Mouse (Mus musculus) stomach, embryonic 14.5 days (tissue): ENCODE measurements around the gene Wdr34. TPM values are rescaled to one million over a fixed set of nuclear protein-coding genes. Genes with fewer than 3 reads are reported as not detected.
A peak's percentile ranks its signal among the peaks of the same experiment; 100 is the strongest.

Experiments
- ATAC-seq: fragments of 200-750 bp; cut with Nextera tagmentation; 2 replicates; pipeline ENCODE4 v1.8.0; 2017; ENCODE audit warnings: low read depth, moderate TSS enrichment; ENCODE audit not compliant: insufficient number of reproducible peaks, insufficient read depth, low FRiP score
- H3K27ac ChIP-seq: fragments of 300-500 bp; sonication (generic); 2 replicates; pipeline ENCODE4 v1.5.1; 2014; ENCODE audit warnings: mild to moderate bottlenecking, low read length, moderate library complexity, mixed read lengths
- H3K27me3 ChIP-seq: fragments of 300-500 bp; sonication (generic); 2 replicates; pipeline ENCODE4 v1.6.1; 2014; ENCODE audit warnings: low read length, control low read depth, mixed read lengths; ENCODE audit not compliant: control insufficient read depth, insufficient read depth
- H3K36me3 ChIP-seq: fragments of 300-500 bp; sonication (generic); 2 replicates; pipeline ENCODE4 v1.6.1; 2014; ENCODE audit warnings: mild to moderate bottlenecking, control low read depth, low read length, moderate library complexity, mixed read lengths; ENCODE audit not compliant: control insufficient read depth, insufficient read depth
- H3K4me1 ChIP-seq: fragments of 300-500 bp; sonication (generic); 2 replicates; pipeline ENCODE4 v1.6.1; 2014; ENCODE audit warnings: low read length, control low read depth, mixed read lengths; ENCODE audit not compliant: control insufficient read depth, insufficient read depth
- H3K4me2 ChIP-seq: fragments of 300-500 bp; sonication (generic); replicated peaks from 2 replicates; pipeline ENCODE4 v1.6.1; 2014; ENCODE audit warnings: low read depth, low read length, control low read depth
- H3K4me3 ChIP-seq: fragments of 300-500 bp; sonication (generic); 2 replicates; pipeline ENCODE4 v1.5.1; 2014; ENCODE audit warnings: low read depth, low read length, control low read depth
- H3K9ac ChIP-seq: fragments of 300-500 bp; sonication (generic); replicated peaks from 2 replicates; pipeline ENCODE4 v1.6.1; 2014; ENCODE audit warnings: low read depth, mild to moderate bottlenecking, control low read depth, low read length, moderate library complexity, mixed read lengths
- H3K9me3 ChIP-seq: fragments of 300-500 bp; sonication (generic); 2 replicates; pipeline ENCODE4 v1.6.1; 2016; ENCODE audit warnings: low read depth, low read length, control low read depth; ENCODE audit not compliant: control insufficient read depth
- WGBS: fragments of 180-500 bp; shearing (Covaris S2); extraction: QIAGEN DNeasy Blood & Tissue Kit; methylation state at CpG from one replicate; pipeline ENCODE4 v1.1.7; 2014; 5-methylcytosine and 5-hydroxymethylcytosine counted together
- polyA plus RNA-seq: library from polyadenylated mRNA; unstranded; fragments of >200 nt; fragmentation: Nextera tagmentation; extraction: Ambion mirVana; gene quantifications from 2 replicates; pipeline ENCODE4 v1.2.1, GENCODE M21; 2014

Wdr34 gene
- polyA plus RNA-seq, 1 experiment from 2014 or later = 32.7 TPM

GRCm38 (mm10) chr2:30051992-30052761 lies 3.5 kb upstream of the Wdr34 start:
- no peak for ATAC-seq
- Histone ChIP-seq H3K36me3 (no peaks in the 10 kb centered on the region), H3K27me3 (no peaks in the 10 kb centered on the region), H3K27ac (no peak overlapping the region), H3K4me3 (no peak overlapping the region), H3K9me3 (no peaks in the 10 kb centered on the region), H3K9ac (no peak overlapping the region), H3K4me2 (no peak overlapping the region), H3K4me1 (0 out of 2 replicates have a peak, but pooled peaks cover 1% of the 10 kb centered on the region)
- 42% methylated on average over 6 of the region's 6 CpGs for WGBS

GRCm38 (mm10) chr2:30049831-30050230 lies 1.1 kb upstream of the Wdr34 start:
- Histone ChIP-seq H3K9me3 (no peaks in the 10 kb centered on the region), H3K36me3 (no peaks in the 10 kb centered on the region), H3K4me3 (no peak overlapping the region), H3K27ac (no peak overlapping the region), H3K4me1 (no peaks in the 10 kb centered on the region), H3K27me3 (no peaks in the 10 kb centered on the region), H3K9ac (no peak overlapping the region), H3K4me2 (no peak overlapping the region)
- no peak for ATAC-seq
- 90% methylated on average over 3 of the region's 3 CpGs for WGBS

- no peak overlapping the region; the same call in 1 of the 2 replicates for H3K27ac ChIP-seq
- 61% methylated on average over 11 of the region's 11 CpGs for whole genome bisulfite sequencing
- H3K4me3 ChIP-seq = peak overlapping the region; percentile 59
- peak overlapping the region; percentile 68 for H3K4me2 ChIP-seq
- no peak for ATAC-seq
- no peaks in the 10 kb centered on the region for H3K36me3 ChIP-seq
- H3K27me3 ChIP-seq = no peaks in the 10 kb centered on the region
- no peaks in the 10 kb centered on the region for H3K4me1 ChIP-seq
- H3K9ac ChIP-seq = peak overlapping the region; percentile 57
- no peaks in the 10 kb centered on the region for H3K9me3 ChIP-seq
Measured at GRCm38 (mm10) chr2:30048101-30048501, 580 bp downstream of the Wdr34 start.

GRCm38 (mm10) chr2:30047127-30047526 lies 1.6 kb downstream of the Wdr34 start:
- no peak for ATAC-seq
- H3K4me1 ChIP-seq = no peaks in the 10 kb centered on the region
- WGBS = 97% methylated on average over 6 of the region's 6 CpGs

GRCm38 (mm10) chr2:30044550-30044949 lies 4.1 kb downstream of the Wdr34 start:
- no peak overlapping the region for H3K9ac ChIP-seq
- H3K4me3 ChIP-seq = no peak overlapping the region
- no peak for ATAC-seq
- WGBS = 83% methylated on average over 5 of the region's 5 CpGs
- no peak overlapping the region for H3K4me2 ChIP-seq
- H3K4me1 ChIP-seq = no peaks in the 10 kb centered on the region
- H3K9me3 ChIP-seq = no peaks in the 10 kb centered on the region
- H3K36me3 ChIP-seq = no peaks in the 10 kb centered on the region
- H3K27ac ChIP-seq = no peak overlapping the region
- H3K27me3 ChIP-seq = no peaks in the 10 kb centered on the region

More at GRCm38 (mm10) chr2:30047127-30047526, 1.6 kb downstream of the Wdr34 start:
- Histone ChIP-seq H3K4me2 (no peak overlapping the region), H3K9ac (no peak overlapping the region), H3K4me3 (no peak overlapping the region), H3K27ac (no peak overlapping the region), H3K36me3 (no peaks in the 10 kb centered on the region), H3K27me3 (no peaks in the 10 kb centered on the region), H3K9me3 (no peaks in the 10 kb centered on the region)

GRCm38 (mm10) chr2:30042445-30042844 lies 6.2 kb downstream of the Wdr34 start:
- Histone ChIP-seq H3K4me3 (no peak overlapping the region), H3K27me3 (no peaks in the 10 kb centered on the region), H3K9ac (no peak overlapping the region), H3K27ac (no peak overlapping the region), H3K4me1 (no peaks in the 10 kb centered on the region), H3K36me3 (no peaks in the 10 kb centered on the region; the same call in 1 of the 2 replicates), H3K4me2 (no peak overlapping the region), H3K9me3 (no peaks in the 10 kb centered on the region)
- 9% methylated on average over 4 of the region's 4 CpGs for WGBS
- ATAC-seq = peak; percentile 64; the same call in 1 of the 2 replicates

- Histone ChIP-seq H3K9me3 (no peaks in the 10 kb centered on the region), H3K36me3 (no peaks in the 10 kb centered on the region; the same call in 1 of the 2 replicates), H3K9ac (no peak overlapping the region), H3K4me3 (no peak overlapping the region), H3K27ac (no peak overlapping the region), H3K4me2 (no peak overlapping the region), H3K27me3 (no peaks in the 10 kb centered on the region), H3K4me1 (no peaks in the 10 kb centered on the region)
- ATAC-seq = no peak
Measured at GRCm38 (mm10) chr2:30039687-30040086, 9.0 kb downstream of the Wdr34 start.

- 90% methylated on average over 10 of the region's 10 CpGs for WGBS
- Histone ChIP-seq H3K36me3 (no peaks in the 10 kb centered on the region; the same call in 1 of the 2 replicates), H3K9me3 (no peaks in the 10 kb centered on the region), H3K4me2 (no peak overlapping the region), H3K27me3 (no peaks in the 10 kb centered on the region), H3K4me3 (no peak overlapping the region), H3K4me1 (no peaks in the 10 kb centered on the region), H3K27ac (no peak overlapping the region), H3K9ac (no peak overlapping the region)
- no peak for ATAC-seq
Measured at GRCm38 (mm10) chr2:30038370-30038769, 10.3 kb downstream of the Wdr34 start.
